Mouse (Mus musculus) duodenum, adult 2 months (tissue): ENCODE results near the gene Ccdc24. TPM values are rescaled to one million over a fixed set of nuclear protein-coding genes. Genes with fewer than 3 reads are reported as not detected.

Experiments
- polyA plus RNA-seq: library from polyadenylated mRNA; depleted of rRNA; stranded (reverse); fragments of >200 nt; gene quantifications from 2 replicates; pipeline ENCODE4 v1.2.3, GENCODE M21; 2012; ENCODE audit warnings: low replicate concordance; rRNA removed

Gene Ccdc24
- polyA plus RNA-seq, result 1.4 and 2.5 TPM in 2 replicates

DNA sequence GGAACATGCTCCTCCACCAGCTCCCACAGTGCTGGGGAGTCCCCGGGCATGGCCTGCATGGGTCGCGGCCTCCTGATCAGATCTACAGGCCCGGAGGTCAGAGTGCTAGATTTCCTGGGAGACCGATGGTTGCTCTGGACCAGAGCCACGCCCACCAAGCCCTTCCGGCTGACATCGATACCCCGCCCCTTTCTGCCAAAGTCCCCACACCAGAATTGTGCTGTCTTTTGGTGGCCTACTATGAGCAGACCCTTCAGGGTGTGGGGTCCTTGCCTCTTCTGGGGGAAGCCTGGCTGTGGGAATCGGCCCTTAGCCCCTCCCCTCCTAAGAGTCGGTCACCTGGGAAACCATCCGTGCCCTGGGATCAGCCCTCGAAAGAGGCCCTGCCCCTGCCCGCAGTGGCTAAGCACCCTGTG is at the start of gene Ccdc24:
Gene Ccdc24 (minus strand): TSS at position 87 of the 416 bp plus-strand sequence.

DNA sequence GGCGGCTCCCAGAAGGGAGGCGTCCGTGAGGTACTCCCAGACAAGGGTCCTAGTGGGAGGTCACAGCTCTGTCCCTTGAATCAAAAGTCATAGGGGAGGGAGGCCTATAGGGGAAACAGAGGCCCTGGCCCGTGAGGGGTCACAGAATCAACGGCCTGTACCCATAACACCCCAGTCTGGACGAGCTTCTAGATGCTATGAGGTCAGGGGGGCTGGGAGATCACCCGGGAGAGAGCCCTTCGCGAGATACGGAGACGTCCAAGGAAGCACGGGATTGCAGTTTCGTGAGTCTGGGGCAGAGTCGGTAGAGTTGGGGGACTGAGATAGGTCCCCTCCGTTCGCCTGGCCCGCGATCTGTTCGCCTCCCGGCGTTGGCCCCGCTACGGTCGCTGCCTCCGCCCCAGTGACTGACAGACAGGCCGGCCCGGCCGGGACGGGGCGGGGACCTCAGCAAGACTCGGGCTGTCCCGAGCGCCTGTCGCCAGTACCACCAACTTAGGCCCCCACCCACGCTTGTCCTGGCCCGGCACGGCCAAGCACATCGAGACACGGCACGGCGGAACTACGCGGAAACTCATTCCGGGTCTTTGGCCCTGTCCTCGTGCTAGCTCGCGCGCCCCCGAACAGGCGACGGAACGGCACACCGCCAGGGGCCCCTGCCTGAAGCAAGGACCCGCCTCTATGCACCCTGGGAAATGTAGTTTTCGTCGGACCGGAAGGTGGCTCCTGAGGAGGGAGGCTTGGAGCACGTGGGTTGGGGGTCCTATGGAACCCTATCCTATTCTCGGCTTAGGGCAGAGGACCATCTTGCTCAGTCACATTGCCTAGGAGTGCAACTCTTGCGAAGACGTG is 42.5 kb upstream of the Ccdc24 start, which contains the start of gene Ipo13:
Gene Ipo13 (minus strand): TSS at position 409 of the 852 bp plus-strand sequence.

DNA sequence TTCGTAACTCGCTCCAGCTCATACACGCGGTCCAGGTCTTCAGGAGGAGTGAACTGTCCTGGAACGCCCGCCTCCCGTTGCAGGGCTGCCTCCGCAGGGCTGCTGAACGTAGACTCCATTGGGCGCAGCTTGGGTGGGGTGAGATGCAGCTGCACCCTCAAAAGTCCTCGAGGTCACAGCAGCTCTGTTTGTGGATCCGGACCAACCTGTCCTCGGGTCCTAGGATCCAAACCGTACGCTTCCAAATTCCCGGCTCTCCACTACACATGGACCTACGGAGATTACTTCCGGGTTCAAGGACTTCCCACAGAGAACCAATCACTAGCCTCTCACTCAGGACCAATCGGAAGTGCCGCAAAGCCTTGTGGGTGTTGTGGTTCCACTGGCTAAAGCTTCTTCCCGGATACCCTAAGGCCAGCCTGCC is 19.4 kb upstream of the Ccdc24 start, which contains the start of gene Dph2:
Gene Dph2 (minus strand): TSS at position 295 of the 424 bp plus-strand sequence.

DNA sequence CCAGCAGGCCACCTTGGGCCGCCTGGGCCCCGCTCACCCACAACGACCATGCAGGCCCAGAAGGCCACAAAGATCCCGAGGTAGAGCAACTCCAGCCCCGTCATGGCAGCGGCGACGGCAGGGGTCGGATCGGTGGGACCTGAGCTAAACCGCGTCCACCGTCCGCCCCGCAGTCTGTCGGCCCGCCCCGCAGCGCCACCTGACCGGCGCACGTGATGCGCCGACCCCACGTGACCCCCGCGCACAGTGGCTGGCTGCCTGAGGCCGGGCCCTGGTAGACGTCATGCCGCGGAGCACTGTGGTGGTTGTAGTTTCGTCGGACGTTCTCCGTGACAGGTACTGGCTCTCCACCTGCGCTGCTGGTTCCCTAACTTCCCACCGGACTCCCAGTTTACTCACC is 14.8 kb upstream of the Ccdc24 start, which contains the start of gene Atp6v0b:
Gene Atp6v0b (minus strand): TSS at position 201 of the 400 bp plus-strand sequence.

DNA sequence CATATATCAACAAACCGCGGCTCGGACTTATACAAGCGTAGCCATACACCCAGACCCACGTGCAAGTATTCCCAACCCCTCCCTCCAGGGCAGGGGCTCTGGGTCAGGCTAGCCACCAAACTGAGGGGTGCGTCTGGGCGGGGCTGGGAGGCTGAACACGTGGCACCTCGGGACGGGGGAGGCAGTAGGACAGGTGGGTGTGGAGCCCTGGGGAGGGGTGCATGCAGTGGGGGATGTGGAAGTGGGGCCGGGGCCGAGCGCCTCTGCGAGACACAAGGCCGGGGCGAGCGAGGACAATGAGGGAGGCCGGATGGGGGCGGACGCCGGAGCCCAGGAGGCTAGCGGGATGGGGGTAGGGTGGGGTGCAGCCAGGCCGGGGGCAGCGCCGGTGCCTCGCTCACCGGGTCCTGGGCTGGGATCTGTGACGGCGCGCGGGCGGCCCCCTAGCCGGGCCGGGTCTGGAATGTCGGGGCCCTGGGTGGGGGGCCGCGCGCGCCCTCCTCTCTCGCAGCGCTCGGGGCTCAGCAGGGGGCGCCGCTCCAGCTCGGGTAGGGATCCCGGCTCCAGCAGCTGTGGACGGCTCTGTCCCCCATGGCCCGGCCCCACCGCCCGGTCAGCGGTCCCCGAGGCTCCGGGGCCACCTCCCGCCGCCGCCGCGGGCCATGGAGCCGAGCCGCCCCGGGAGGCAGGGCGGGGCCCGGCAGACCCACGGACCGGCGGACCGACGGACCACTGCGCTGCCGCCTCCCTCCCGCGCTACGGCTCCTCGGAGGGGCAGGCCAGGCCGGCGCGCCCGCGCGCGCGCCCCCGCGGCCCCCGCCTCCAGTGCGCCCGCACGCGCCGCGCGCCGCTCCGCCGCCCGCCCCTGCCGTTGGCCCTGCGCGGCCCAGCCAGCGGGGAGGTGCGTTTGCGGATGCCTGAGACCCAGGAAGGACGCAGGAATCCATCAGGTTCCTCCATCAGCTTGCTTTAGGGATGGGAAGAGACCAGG is 10.6 kb upstream of the Ccdc24 start, which contains the start of gene B4galt2:
Gene B4galt2 (minus strand): TSS at position 787 of the 991 bp plus-strand sequence.

DNA sequence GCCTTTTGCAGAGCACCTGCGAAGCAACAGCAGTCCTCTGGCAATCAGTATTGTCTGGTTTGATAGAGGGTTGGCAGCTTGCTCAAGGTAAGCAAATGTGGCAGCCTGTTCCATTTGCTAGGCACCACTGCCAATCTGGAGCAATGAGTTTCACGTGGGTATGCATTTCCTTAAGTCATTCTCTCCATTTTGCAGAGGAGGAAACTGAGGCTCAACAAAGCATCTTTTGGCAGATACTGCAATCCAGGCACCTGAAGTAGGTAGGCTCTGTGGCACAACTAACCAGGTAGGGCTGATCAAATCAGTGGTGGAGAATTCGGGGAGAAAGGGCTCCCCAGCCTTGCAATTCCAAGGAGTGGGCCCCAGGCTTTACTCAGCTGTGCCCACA is 37.9 kb downstream of the Ccdc24 start, which contains the start of gene Slc6a9:
Gene Slc6a9 (plus strand): TSS at position 50 of the 388 bp plus-strand sequence.

Other genes starting within 250 kb of the Ccdc24 start
- gene Dmap1, start 190.3 kb downstream of the Ccdc24 start, polyA plus RNA-seq, result 13.4 and 16.4 TPM in 2 replicates
- gene Gm12845, start 148.1 kb downstream of the Ccdc24 start, polyA plus RNA-seq, result not detected in 2 replicates
- gene Klf17, start 106.9 kb downstream of the Ccdc24 start, polyA plus RNA-seq, result not detected in 2 replicates
- gene Slc6a9, start 38.1 kb downstream of the Ccdc24 start, polyA plus RNA-seq, result 18.8 and 33.1 TPM in 2 replicates
- 10.1 and 18.4 TPM in 2 replicates for gene B4galt2, start 10.9 kb upstream of the Ccdc24 start, polyA plus RNA-seq
- gene Atp6v0b, start 14.8 kb upstream of the Ccdc24 start, polyA plus RNA-seq, result 457 and 584 TPM in 2 replicates
- 7.3 and 12.0 TPM in 2 replicates for gene Dph2, start 19.5 kb upstream of the Ccdc24 start, polyA plus RNA-seq
- 40.4 and 44.0 TPM in 2 replicates for gene Ipo13, start 42.4 kb upstream of the Ccdc24 start, polyA plus RNA-seq
- gene Artn, start 57.2 kb upstream of the Ccdc24 start, polyA plus RNA-seq, result 3.4 and 3.9 TPM in 2 replicates